Mouse (Mus musculus) thymus, postnatal 4 days (tissue): ENCODE results near the gene Shank1.
"Not testable (repeated sequence)": the region's sequence is repeated elsewhere in the genome, so short reads cannot be mapped to it uniquely, and the experiment has no call there.

ENCODE experiments used
- DNase-seq: peaks from one replicate; pipeline ENCODE4 v3.0.0; 2021

Shank1 gene

GRCm38 (mm10) chr7:44309475-44310284, at the start of gene Shank1:
Gene Shank1, plus strand, starts transcription at chr7:44310253.
- DNase-seq: no peak

DNA sequence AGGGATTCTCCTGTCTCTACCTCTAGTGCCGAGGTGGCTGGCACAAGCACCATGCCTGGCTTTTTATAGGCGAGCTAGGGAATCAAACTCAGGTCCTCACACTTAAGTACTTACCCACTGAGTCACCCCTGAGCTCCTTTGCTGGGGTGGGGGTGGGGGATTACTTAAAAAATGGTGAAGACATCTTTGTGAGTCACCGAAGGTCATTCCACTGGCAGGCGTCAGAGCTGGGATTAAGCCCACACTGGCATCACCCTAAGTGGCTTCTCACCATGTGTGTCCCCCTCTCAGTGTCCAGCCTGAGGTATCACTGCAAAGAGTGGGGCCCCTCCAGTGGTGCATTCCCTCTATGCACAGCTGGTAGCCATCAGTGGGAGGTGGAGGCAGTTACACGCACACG, 49.6 kb upstream of the Shank1 start:
- no peak for DNase-seq

DNA sequence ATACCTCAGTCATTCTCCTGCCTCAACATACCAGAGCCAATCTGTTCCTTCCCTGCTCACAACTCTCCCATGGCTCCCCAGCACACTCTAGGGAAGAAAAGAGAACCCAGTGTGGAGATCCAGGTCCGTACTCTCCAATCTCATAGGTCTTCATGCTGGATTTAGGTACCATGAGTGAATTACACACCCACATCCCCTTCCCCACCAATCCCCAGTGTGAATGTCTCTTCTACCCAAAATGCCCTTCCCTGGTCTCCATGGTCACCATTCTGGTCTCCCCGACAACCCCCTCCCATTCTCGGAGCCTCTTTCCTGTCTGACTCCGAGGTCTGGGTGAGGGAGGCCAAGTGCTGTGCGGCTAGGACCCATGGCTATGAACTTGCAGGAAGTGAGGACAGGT, 48.9 kb upstream of the Shank1 start, which contains the start of gene Gm15517:
Gene Gm15517, plus strand, starts transcription at position 301 of the 400 bp plus-strand sequence.
- DNase-seq: no peak

GRCm38 (mm10) chr7:44262791-44263643, 47.0 kb upstream of the Shank1 start:
- DNase-seq: peak; percentile 96

DNA sequence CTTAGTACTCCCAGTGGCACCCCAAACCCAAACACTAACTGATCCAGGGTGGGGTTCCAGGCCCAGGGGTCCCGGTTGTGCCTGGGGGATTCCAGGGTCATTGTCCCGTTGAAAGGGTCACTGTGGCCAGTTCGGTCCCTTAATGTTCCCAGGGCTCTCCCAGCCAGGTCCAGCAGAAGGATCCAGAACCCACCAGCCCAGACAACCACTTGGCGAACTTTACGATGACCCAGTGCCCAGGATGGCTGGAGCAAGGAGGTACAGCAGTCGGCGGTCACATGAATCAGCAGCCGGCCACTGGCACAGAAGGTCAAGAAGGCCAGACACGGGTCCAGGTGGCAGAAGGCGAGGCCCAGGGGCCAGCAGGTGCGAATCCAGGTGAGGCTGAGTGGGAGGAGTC, 41.9 kb upstream of the Shank1 start:
- no peak for DNase-seq

- DNase-seq: no peak
Observed at GRCm38 (mm10) chr7:44269397-44269796, 40.7 kb upstream of the Shank1 start.

DNA sequence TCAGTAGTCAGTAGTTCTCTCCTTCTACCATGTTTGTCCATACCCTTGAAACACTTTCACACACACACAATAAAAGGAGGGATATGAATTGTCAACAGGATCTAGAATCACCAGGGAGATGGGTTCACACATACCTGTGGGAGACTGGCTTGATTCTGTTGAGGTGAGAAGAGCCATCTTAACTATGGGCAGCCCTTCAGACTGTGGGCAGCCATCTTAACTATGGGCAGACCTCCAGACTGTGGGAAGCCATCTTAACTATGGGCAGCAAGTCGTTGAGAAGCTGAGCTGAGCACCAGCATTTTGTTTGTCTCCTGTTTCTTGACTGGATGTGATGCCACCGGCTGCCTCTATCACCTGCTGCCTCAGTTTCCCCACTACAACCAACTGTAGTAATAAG, 38.7 kb upstream of the Shank1 start:
- no peak for DNase-seq

DNA sequence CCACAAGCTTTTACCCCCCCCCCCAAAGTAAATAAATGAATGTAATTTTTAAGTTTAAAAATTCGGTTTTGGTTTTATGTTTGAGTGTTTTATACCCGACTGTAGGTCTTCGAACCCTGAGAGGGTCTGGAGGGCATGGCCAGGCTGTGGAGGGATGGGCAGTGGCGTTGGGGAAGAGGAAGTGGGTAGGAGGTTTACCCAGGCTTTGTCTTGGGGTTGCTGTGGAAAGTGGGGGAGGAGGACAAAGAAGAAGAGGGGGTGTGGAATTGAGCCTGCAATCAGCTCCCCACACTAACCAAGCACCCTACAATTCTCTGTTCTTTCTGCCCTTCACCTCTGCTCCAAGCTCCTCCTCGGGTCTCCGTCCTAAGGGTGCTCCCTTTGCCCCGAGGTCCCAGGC, 37.5 kb upstream of the Shank1 start:
- no peak for DNase-seq

DNA sequence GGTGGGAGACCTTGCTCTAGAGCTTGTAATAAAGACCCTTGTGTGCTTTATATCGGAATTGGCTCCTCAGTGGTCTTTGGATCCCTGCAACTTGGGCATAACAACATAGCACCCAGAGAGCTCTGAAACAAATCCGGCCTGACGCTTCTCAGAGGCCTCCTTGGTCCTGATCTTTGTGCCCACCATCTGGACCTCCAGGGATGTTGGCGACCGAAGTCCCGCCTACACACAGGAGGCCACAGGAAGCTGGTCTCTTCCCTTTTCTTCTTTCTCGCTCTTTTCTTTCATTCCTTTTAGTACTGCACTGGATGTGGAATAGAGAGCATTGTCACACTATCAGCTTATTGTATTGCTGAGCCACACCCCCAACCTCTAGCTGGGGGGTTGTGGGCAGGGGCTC, 36.6 kb upstream of the Shank1 start:
- DNase-seq: no peak

- no peak for DNase-seq
Observed at GRCm38 (mm10) chr7:44274096-44274495, 36.0 kb upstream of the Shank1 start.

GRCm38 (mm10) chr7:44275546-44275945, 34.5 kb upstream of the Shank1 start:
- no peak for DNase-seq

DNA sequence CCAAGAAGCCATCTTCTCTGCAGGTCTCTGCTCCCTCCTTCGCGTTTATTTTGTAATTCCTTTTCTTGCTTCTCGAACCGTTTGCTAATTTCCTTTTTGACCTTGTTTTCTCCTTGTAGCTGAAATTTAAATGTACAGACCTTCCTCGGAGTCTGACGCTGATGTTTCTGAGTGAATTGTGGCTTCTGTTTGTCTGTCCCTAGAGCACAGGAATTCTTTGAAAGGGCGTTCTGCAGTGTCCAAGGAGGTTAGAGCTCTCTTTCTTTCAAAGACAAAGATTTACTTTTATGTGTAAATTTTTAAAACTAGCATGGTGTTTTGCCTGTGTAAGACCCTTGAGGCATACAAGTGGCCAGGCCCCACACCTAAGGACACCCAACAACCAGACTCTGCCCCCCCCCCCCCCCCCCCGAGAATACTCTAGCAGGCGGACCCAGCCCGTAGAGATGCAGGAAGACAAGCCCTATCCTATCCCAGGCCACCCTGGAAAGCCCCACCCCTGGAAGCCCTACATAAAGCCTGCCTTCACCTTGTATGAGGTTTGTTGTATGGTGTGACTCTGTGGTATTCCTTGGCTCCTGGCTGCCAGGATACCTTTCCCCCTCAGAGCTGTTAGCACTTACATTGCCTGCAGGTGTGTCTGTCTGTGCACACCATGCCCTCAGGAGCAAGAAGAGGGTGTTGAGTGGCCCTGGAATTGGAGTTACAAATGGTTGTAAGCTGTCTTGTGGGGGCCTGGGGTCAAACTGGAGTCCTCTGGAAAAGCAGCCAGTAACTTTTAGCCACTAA, 33.4 kb upstream of the Shank1 start:
- no peak for DNase-seq

DNA sequence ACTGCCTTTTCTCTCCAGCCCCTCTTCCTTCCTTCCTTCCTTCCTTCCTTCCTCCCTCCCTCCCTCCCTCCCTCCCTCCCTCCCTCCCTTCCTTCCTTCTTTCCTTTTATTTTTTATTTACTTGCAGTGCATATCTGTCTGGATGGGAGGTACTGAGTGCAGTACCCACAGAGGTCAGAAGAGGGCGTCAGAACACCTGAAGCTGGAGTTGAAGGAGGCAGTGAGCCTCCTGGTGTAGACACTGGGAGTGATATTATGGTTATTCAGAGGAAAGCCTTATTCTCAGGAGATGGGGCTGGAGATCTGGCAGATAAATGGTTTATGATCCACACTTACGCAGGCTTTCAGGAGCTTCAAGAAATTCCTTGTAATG, 32.8 kb upstream of the Shank1 start:
- peak; percentile 65 for DNase-seq

GRCm38 (mm10) chr7:44280959-44281358, 29.1 kb upstream of the Shank1 start:
- DNase-seq: no peak

DNA sequence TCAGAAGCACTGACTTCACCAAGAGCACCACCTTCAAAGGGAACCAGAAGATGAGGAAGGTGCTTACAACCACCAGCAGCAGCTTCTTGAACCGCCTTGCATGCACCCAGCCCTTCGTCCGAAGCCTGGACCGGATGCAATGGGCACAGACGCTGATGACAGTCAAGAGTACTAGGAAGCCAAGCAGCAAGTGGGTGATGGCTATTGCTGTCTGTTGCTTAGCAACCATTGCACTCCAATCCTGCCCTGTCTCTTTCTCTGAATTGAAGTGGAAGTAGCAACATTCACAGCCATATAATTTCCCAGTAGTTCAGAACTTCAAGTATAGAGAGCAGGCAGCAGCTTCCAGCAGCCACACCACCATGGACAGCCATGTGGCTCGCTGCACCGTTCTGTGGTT, 28.5 kb upstream of the Shank1 start:
- no peak for DNase-seq

DNA sequence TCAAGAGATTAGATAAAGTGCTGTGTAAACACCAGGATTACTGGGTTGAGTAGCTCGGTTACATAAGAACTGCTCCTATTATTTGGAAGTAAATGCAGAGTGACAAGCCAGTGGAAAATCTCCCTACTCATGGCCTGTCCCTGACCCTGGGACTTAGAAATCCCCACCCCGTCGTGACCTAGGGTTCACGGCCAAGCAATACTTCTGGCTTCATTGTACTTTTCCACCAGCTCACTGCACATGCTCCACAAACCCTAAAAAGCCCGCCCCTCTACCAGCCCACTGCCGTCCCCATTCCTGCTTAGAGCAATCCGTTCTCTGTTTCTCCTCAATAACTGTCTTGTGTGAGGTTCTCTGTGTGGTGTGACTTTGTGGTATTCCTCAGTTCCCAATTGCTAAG, 22.3 kb upstream of the Shank1 start:
- no peak for DNase-seq

DNA sequence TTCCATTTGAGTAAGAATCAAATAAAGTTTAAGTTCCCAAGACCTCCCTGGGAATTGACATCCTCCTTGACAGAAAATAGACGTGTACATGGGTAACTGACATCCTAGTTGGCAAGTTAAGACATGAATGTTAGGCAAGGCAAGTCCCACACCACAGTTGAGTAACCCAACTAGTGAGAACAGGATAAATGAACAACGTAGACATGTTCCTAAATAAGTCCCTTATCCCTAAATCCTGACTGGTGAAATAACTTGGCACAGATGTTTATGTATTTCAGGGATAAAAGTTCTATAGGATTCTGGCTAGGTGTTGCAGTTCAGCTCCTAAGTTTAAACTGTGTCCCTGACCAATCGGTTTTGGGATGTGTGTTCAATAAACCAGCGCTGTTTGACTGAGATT, 19.1 kb upstream of the Shank1 start:
- DNase-seq: no peak

DNA sequence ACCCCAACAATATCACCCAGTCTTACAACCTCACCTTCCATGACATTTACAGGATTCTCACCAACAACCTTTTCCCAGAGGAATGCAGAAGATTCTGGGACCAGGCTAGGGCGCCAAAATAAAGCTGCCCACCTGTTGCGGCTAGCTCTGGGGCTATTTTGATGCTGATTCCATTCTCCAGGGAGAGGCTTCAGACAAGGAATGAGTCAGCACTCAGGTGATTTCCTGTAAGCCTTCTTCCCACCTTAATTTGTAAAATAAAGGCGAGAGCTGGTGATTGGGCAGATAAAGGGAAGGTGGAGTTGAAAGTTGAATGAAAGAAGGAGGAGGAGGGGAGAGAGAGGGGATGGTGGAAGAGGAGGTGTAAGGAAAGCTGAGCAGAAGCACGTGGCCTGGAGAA, 18.6 kb upstream of the Shank1 start:
- DNase-seq: no peak

- not testable (repeated sequence) for DNase-seq
Observed at GRCm38 (mm10) chr7:44297501-44297900, 12.6 kb upstream of the Shank1 start.

GRCm38 (mm10) chr7:44303346-44304340, 6.4 kb upstream of the Shank1 start:
- peak; percentile 14 for DNase-seq

- DNase-seq: no peak
Observed at GRCm38 (mm10) chr7:44304463-44304774, 5.6 kb upstream of the Shank1 start.
